Mouse (Mus musculus) cortical plate, adult 2 months (tissue): ENCODE results near the gene Myo3b. TPM values are rescaled to one million over a fixed set of nuclear protein-coding genes. Genes with fewer than 3 reads are reported as not detected.
A peak's percentile ranks its signal among the peaks of the same experiment; 100 is the strongest.
"Not testable (repeated sequence)": the region's sequence is repeated elsewhere in the genome, so short reads cannot be mapped to it uniquely, and the experiment has no call there.

Experiments
- H3K27ac ChIP-seq: fragments of 200-500 bp; 2 replicates; pipeline ENCODE4 v1.5.1; 2012; ENCODE audit warnings: low read length, control low read depth, inconsistent platforms; ENCODE audit not compliant: insufficient read depth
- H3K4me1 ChIP-seq: fragments of 200-500 bp; 2 replicates; pipeline ENCODE4 v1.6.1; 2011; ENCODE audit warnings: low read length; ENCODE audit not compliant: control insufficient read depth, insufficient read depth
- H3K4me3 ChIP-seq: fragments of 200-500 bp; 2 replicates; pipeline ENCODE4 v1.5.1; 2011; ENCODE audit warnings: mild to moderate bottlenecking, low read length, control low read depth; ENCODE audit not compliant: insufficient read depth
- CTCF ChIP-seq: fragments of 200-500 bp; IDR thresholded peaks from 2 replicates; pipeline ENCODE4 v1.5.1; 2011; ENCODE audit warnings: mild to moderate bottlenecking, control low read depth, low read length; ENCODE audit not compliant: insufficient read depth; ENCODE audit errors: extremely low read depth
- POLR2A ChIP-seq: fragments of 200-500 bp; IDR thresholded peaks from 2 replicates; pipeline ENCODE4 v1.6.1; 2011; ENCODE audit warnings: mild to moderate bottlenecking, low read length, control low read depth; ENCODE audit not compliant: insufficient read depth; ENCODE audit errors: extremely low read depth
- polyA plus RNA-seq: library from polyadenylated mRNA; depleted of rRNA; stranded (reverse); fragments of >200 nt; gene quantifications from 2 replicates; pipeline ENCODE4 v1.2.3, GENCODE M21; 2012; rRNA removed

Gene Myo3b
- polyA plus RNA-seq: 0.17 and 0.44 TPM in 2 replicates

DNA sequence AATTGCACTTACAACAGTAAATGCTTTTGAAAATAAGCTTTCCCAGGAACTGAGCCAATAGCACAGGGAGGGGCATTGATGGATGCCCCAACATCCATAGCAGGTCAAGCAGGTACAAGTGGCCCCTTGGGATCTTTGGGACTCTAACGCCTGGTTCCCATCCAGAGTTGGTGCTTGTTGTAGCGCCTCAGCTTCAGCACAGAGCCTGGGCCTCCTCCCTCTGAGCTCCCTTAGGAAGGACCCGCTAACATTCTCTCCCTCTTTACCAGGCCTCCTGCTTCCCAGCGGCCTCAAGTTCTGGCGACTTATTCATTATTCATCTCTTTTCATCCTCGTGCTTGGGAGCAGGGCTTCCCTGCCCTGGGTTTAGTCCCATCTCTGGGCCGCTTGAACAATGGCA, at the start of gene Myo3b:
TSS of gene Myo3b (plus strand) at position 375 of the 400 bp plus-strand sequence.
- H3K4me1 ChIP-seq: no peaks in the 10 kb centered on the region
- H3K4me3 ChIP-seq: no peak within 1 kb of the TSS
- TF ChIP-seq POLR2A (no peak), CTCF (no peak)
- no peak within 1 kb of the TSS for H3K27ac ChIP-seq

DNA sequence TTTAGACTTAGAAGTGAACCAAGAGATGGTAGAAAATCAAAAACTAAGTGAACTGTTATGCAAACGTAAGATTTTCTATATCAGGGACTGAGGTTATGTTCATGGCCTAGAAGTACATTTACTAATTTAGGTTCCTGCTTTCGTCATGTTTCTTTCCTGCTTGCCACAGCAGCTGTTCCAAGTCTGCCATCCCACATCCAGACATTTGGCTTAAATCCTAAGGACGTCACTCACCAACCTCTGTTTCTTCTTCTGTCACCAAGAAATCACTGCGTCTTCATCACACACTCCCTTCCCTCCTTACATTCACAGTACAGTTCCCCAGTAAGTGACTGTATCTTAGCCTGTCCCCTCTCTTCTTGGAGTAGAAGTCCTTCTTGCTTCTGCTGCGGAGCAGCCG, 49.7 kb upstream of the Myo3b start:
- no peak for TF ChIP-seq POLR2A
- TF ChIP-seq CTCF: no peak
- H3K27ac ChIP-seq: no peak overlapping the region

DNA sequence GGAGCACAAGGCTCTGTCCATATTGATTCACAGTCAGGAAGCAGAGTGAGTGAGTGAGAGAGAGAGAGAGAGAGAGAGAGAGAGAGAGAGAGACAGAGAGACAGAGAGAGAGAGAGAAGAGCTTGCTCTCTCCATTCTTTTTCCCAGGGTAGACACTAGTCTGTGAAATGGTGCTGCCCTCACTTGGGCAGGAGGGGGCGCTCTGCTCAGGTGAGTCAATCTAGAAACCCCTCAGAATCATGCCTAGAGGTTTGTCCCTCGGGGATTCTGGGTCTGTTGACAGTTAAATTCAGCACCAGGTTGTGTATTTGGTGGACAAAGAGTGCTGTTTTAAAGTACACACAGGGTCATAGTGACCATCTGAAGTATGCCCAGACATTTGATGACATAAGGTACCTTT, 48.3 kb upstream of the Myo3b start:
- no peak for TF ChIP-seq POLR2A
- TF ChIP-seq CTCF: 0 out of 2 replicates have a peak, but pooled peaks have one; percentile 5
- Histone ChIP-seq H3K4me1 (no peaks in the 10 kb centered on the region; the same call in none of the 2 replicates), H3K27ac (no peak overlapping the region), H3K4me3 (no peak overlapping the region)

More for the DNA sequence above, 49.7 kb upstream of the Myo3b start:
- H3K4me1 ChIP-seq: no peaks in the 10 kb centered on the region; the same call in 1 of the 2 replicates
- no peak overlapping the region for H3K4me3 ChIP-seq

DNA sequence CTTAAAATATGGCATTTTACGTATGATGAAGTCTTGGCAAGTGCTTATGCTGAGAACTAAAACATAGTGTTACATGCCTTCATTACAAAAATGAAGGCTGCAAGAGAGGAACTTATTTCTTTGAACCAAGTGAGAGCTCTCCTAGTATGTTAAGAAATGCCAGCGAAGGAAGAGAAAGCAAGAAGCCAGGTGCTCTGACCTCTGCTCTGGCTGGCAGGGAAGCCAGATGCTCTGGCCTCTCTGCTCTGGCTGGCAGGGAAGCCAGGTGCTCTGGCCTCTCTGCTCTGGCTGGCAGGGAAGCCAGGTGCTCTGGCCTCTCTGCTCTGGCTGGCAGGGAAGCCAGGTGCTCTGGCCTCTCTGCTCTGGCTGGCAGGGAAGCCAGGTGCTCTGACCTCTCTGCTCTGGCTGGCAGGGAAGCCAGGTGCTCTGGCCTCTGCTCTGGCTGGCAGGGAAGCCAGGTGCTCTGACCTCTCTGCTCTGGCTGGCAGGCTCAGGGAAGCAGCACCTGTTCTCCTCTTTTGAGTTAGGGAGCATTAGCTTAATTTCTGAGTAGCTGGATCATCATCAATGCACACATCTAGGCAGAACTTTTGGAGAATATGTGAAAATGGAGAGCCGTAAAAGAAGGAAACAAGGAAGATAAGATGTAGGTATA, 44.7 kb upstream of the Myo3b start:
- not testable (repeated sequence) for H3K27ac ChIP-seq, H3K4me3 ChIP-seq, H3K4me1 ChIP-seq

DNA sequence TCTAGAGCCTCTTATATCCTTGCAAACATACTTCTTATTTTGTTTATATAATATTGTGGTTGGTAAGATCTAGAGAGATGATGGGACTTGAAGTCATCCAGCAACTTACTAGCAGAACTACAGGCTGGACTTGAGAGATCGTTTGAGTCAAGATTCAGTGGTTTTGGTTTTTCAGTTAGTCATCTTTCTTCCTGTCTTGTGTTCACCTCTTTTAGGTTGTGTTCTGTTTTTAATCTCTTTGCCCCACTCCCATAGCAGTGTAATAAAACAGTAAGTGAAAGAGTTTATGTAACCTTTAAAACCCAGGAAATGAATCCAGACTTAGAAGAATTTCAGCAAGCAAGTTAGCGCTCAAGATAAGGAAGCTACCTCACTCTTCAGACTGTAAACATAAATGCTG, 44.1 kb upstream of the Myo3b start:
- H3K4me3 ChIP-seq: no peak overlapping the region
- H3K4me1 ChIP-seq: no peaks in the 10 kb centered on the region; the same call in 1 of the 2 replicates
- H3K27ac ChIP-seq: no peak overlapping the region
- no peak for TF ChIP-seq POLR2A
- TF ChIP-seq CTCF: no peak

DNA sequence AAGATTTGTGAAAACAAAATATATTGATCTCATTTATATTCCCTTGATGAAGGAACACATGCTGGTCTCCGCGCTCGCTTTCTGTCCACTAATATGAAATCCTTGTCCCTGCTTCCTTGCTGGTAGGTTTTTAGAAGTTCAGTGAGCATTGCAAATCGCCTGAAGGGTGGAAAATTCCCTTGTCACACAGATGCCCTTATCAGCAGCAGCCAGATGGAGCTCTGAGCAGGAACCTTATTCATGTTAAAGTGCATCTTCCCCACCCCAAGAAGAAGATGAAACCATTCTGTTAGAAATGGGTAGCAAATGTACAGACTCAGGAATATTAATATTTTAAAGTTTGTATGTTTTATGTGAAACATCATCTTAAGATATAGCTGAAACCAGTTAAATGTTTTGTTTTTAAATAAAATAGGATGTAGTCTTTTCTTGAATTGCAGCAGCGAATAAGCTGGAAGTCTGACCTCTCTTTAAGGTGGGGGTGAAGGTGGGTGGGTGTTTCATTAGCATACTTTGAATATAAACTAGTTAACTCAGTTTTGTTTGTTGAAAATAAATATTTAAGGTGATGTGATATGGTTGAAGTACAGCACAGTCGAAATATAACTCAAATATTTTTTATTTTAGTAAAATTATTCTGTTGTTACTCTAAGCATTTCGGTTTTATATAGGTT, 39.7 kb upstream of the Myo3b start:
- H3K4me3 ChIP-seq: no peak overlapping the region
- TF ChIP-seq POLR2A (no peak), CTCF (no peak)
- H3K27ac ChIP-seq: no peak overlapping the region
- no peaks in the 10 kb centered on the region; the same call in 1 of the 2 replicates for H3K4me1 ChIP-seq

DNA sequence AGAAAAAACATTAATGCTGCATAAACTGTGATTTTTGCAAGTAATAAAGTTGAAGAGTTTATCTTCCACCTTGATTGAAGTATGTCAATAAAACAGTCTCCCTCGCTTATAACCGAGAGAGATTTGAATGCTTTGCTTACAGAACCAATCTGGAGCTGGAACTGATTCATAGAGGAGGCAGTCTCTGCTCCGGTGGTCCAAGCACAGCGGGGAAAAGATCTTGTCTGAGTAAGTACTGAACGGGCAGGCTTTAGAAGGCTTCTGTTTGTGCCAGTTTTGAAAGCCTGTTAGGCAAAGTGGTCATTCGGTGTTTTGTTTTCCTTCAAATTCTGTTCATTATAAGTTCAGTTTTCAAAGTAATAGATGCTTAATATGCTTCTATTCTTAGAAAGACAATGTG, 38.6 kb upstream of the Myo3b start:
- Histone ChIP-seq H3K4me1 (no peaks in the 10 kb centered on the region), H3K4me3 (no peak overlapping the region), H3K27ac (no peak overlapping the region)
- no peak for TF ChIP-seq POLR2A
- TF ChIP-seq CTCF: no peak

DNA sequence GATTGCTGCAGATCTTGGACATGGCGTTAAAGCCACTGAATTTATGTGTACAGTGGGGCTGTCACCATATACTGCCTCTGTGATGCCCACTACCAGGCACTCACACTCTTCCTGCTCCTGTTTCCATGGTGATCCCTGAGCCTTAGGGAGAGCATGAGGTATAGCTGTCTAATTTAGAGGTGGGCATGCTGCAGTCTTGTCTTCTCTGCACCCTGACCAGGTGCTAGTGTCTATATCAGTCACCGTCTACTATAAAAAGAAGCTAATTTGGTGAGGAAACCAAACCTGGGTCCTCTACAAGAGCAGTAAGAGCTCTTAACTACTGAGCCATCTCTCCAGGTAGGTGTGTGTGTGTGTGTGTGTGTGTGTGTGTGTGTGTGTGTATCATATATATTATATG, 32.4 kb upstream of the Myo3b start:
- Histone ChIP-seq H3K27ac (no peak overlapping the region), H3K4me3 (no peak overlapping the region), H3K4me1 (peaks cover 4% of the 10 kb centered on the region)
- TF ChIP-seq POLR2A (no peak), CTCF (no peak)

DNA sequence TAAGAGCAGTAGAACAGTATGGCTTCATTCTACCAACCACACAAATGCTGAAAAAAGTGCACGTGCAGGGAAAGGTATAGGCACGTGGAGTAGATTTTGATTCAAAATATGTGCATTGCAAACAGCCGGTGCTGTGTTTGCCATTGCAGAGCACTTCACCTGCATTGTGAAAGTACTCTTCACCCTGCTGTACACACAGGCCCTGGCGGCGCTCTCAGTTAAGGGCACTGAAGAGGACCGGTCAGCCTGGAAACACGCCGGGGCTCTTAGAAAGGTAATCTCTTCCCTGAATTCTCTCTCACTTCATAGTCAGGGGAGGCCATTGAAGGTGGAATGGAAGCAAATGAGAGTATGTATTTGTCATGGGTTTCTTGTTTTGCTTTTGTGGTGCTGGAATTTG, 26.0 kb upstream of the Myo3b start:
- Histone ChIP-seq H3K4me3 (no peak overlapping the region), H3K4me1 (no peaks in the 10 kb centered on the region), H3K27ac (no peak overlapping the region)
- TF ChIP-seq POLR2A (no peak), CTCF (no peak)

DNA sequence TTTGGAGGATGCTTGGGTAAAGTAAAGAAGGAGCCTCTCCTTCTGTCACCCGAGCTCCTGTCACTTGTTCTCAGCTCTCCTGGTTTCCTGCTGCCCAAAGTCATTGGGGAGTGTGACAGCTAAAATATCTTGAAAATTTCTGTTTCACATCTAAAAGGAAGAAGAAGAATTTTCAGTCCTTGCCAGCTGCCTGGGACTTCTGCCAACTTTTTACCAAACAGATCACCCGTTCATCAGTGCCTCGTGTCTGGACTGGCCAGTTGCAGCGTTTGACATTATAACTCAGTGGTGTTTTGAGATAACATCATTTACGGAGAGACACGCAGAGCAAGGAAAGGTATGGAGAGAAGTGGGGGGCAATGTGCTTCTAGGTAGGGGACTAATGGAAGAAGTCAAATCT, 20.7 kb upstream of the Myo3b start:
- TF ChIP-seq CTCF (no peak), POLR2A (no peak)
- Histone ChIP-seq H3K4me1 (no peaks in the 10 kb centered on the region), H3K4me3 (no peak overlapping the region), H3K27ac (no peak overlapping the region)
